Mouse (Mus musculus): Measurements from ENCODE around the gene Sptbn1. TPM values are rescaled to one million over a fixed set of nuclear protein-coding genes. Genes with fewer than 3 reads are reported as not detected.

The Sptbn1 gene
- total and polyA plus RNA-seq, 3 experiments, result 7.7 to 95.8 (median 84.1) TPM

GRCm38 (mm10) chr11:30226756-30227155 lies 41.2 kb downstream of the Sptbn1 start:
- H3K4me1 ChIP-seq (ENCODE audit: insufficient read depth, low read depth, low read length), result peaks cover 2% of the 10 kb centered on the region; the same call in 1 of the 2 replicates
- DNase-seq (ENCODE audit: low spot score) (no peak), ATAC-seq (ENCODE audit: extremely low read depth, insufficient number of reproducible peaks, low FRiP score, poor library complexity, severe bottlenecking) (no peak)
- no peaks in the 10 kb centered on the region for H3K36me3 ChIP-seq (replicated peaks)
- peaks cover 33% of the 10 kb centered on the region for H3K27me3 ChIP-seq (ENCODE audit: insufficient read depth, low read length)
- H3K4me3 ChIP-seq (ENCODE audit: low read depth, low read length), result no peak overlapping the region
- TF ChIP-seq POLR2AphosphoS5 (IDR thresholded peaks at IDR 0.05; ENCODE audit: insufficient replicate concordance, low read depth, low read length), result no peak
- TF ChIP-seq TAL1 (conservative IDR thresholded peaks at IDR 0.05; ENCODE audit: low read depth, low read length), result no peak
- TF ChIP-seq GATA1 (IDR thresholded peaks at IDR 0.05; ENCODE audit: borderline replicate concordance, low read length), result no peak
- no peak for TF ChIP-seq GATA2 (IDR thresholded peaks at IDR 0.05; ENCODE audit: borderline replicate concordance, low read depth, low read length)
- H3K9me3 ChIP-seq (replicated peaks), result no peaks in the 10 kb centered on the region

- no peak; the same call in 1 of the 2 replicates for ATAC-seq (ENCODE audit: extremely low read depth, insufficient number of reproducible peaks, low FRiP score, poor library complexity, severe bottlenecking)
- peaks cover 23% of the 10 kb centered on the region for H3K27me3 ChIP-seq (ENCODE audit: insufficient read depth, low read length)
- no peak for DNase-seq (ENCODE audit: low spot score)
- TF ChIP-seq GATA2 (IDR thresholded peaks at IDR 0.05; ENCODE audit: borderline replicate concordance, low read depth, low read length) (no peak), POLR2AphosphoS5 (IDR thresholded peaks at IDR 0.05; ENCODE audit: insufficient replicate concordance, low read depth, low read length) (no peak), TAL1 (conservative IDR thresholded peaks at IDR 0.05; ENCODE audit: low read depth, low read length) (no peak), GATA1 (IDR thresholded peaks at IDR 0.05; ENCODE audit: borderline replicate concordance, low read length) (no peak), CTCF (IDR thresholded peaks at IDR 0.05; ENCODE audit: low read depth, low read length) (no peak)
- peaks cover 2% of the 10 kb centered on the region; the same call in 1 of the 2 replicates for H3K4me1 ChIP-seq (ENCODE audit: insufficient read depth, low read depth, low read length)
- no peaks in the 10 kb centered on the region for H3K9me3 ChIP-seq (replicated peaks)
- no peak overlapping the region for H3K4me3 ChIP-seq (ENCODE audit: low read depth, low read length)
- no peaks in the 10 kb centered on the region for H3K36me3 ChIP-seq (replicated peaks)
Measured at GRCm38 (mm10) chr11:30224599-30224998, 43.4 kb downstream of the Sptbn1 start.

- peak; percentile 68 for ATAC-seq (ENCODE audit: extremely low read depth, insufficient number of reproducible peaks, low FRiP score, poor library complexity, severe bottlenecking)
- H3K4me1 ChIP-seq (ENCODE audit: insufficient read depth, low read depth, low read length), result peaks cover 2% of the 10 kb centered on the region; the same call in 1 of the 2 replicates
- H3K36me3 ChIP-seq (replicated peaks), result no peaks in the 10 kb centered on the region
- no peaks in the 10 kb centered on the region for H3K9me3 ChIP-seq (replicated peaks)
- TF ChIP-seq CTCF (IDR thresholded peaks at IDR 0.05; ENCODE audit: low read depth, low read length) (0 out of 2 replicates have a peak, but pooled peaks have one; percentile 10), GATA2 (IDR thresholded peaks at IDR 0.05; ENCODE audit: borderline replicate concordance, low read depth, low read length) (no peak), POLR2AphosphoS5 (IDR thresholded peaks at IDR 0.05; ENCODE audit: insufficient replicate concordance, low read depth, low read length) (no peak), GATA1 (IDR thresholded peaks at IDR 0.05; ENCODE audit: borderline replicate concordance, low read length) (no peak)
- H3K4me3 ChIP-seq (ENCODE audit: low read depth, low read length), result no peak overlapping the region
- H3K27me3 ChIP-seq (ENCODE audit: insufficient read depth, low read length), result peaks cover 21% of the 10 kb centered on the region
- no peak for DNase-seq (ENCODE audit: low spot score)
Measured at GRCm38 (mm10) chr11:30222636-30223035, 45.3 kb downstream of the Sptbn1 start.

- no peak for TF ChIP-seq TAL1 (conservative IDR thresholded peaks at IDR 0.05; ENCODE audit: low read depth, low read length)
- TF ChIP-seq GATA1 (IDR thresholded peaks at IDR 0.05; ENCODE audit: borderline replicate concordance, low read length), result no peak
- TF ChIP-seq POLR2AphosphoS5 (IDR thresholded peaks at IDR 0.05; ENCODE audit: insufficient replicate concordance, low read depth, low read length), result no peak
- no peak for TF ChIP-seq CTCF (IDR thresholded peaks at IDR 0.05; ENCODE audit: low read depth, low read length)
- TF ChIP-seq GATA2 (IDR thresholded peaks at IDR 0.05; ENCODE audit: borderline replicate concordance, low read depth, low read length), result no peak
- Histone ChIP-seq H3K4me3 (ENCODE audit: low read depth, low read length) (no peak overlapping the region), H3K27me3 (ENCODE audit: insufficient read depth, low read length) (peaks cover 16% of the 10 kb centered on the region), H3K36me3 (replicated peaks) (no peaks in the 10 kb centered on the region), H3K9me3 (replicated peaks) (no peaks in the 10 kb centered on the region), H3K4me1 (ENCODE audit: insufficient read depth, low read depth, low read length) (peaks cover 6% of the 10 kb centered on the region)
- DNase-seq (ENCODE audit: low spot score), result no peak
- ATAC-seq (ENCODE audit: extremely low read depth, insufficient number of reproducible peaks, low FRiP score, poor library complexity, severe bottlenecking), result no peak
Measured at GRCm38 (mm10) chr11:30221043-30221442, 46.9 kb downstream of the Sptbn1 start.

- Histone ChIP-seq H3K36me3 (replicated peaks) (no peaks in the 10 kb centered on the region), H3K27me3 (ENCODE audit: insufficient read depth, low read length) (peaks cover 26% of the 10 kb centered on the region), H3K9me3 (replicated peaks) (no peaks in the 10 kb centered on the region), H3K4me1 (ENCODE audit: insufficient read depth, low read depth, low read length) (peaks cover 4% of the 10 kb centered on the region), H3K4me3 (ENCODE audit: low read depth, low read length) (no peak overlapping the region)
- TF ChIP-seq POLR2AphosphoS5 (IDR thresholded peaks at IDR 0.05; ENCODE audit: insufficient replicate concordance, low read depth, low read length) (no peak), TAL1 (conservative IDR thresholded peaks at IDR 0.05; ENCODE audit: low read depth, low read length) (no peak), GATA2 (IDR thresholded peaks at IDR 0.05; ENCODE audit: borderline replicate concordance, low read depth, low read length) (no peak)
- DNase-seq (ENCODE audit: low spot score), result no peak
- ATAC-seq (ENCODE audit: extremely low read depth, insufficient number of reproducible peaks, low FRiP score, poor library complexity, severe bottlenecking), result no peak
Measured at GRCm38 (mm10) chr11:30218386-30218785, 49.6 kb downstream of the Sptbn1 start.

- Histone ChIP-seq H3K4me1 (ENCODE audit: insufficient read depth, low read depth, low read length) (peaks cover 4% of the 10 kb centered on the region), H3K27me3 (ENCODE audit: insufficient read depth, low read length) (peaks cover 26% of the 10 kb centered on the region), H3K36me3 (replicated peaks) (no peaks in the 10 kb centered on the region), H3K9me3 (replicated peaks) (no peaks in the 10 kb centered on the region), H3K4me3 (ENCODE audit: low read depth, low read length) (no peak overlapping the region)
- ATAC-seq (ENCODE audit: extremely low read depth, insufficient number of reproducible peaks, low FRiP score, poor library complexity, severe bottlenecking) (peak; percentile 45), DNase-seq (ENCODE audit: low spot score) (no peak)
- peak; percentile 32; the same call in 1 of the 2 replicates for TF ChIP-seq TAL1 (conservative IDR thresholded peaks at IDR 0.05; ENCODE audit: low read depth, low read length)
- no peak for TF ChIP-seq GATA1 (IDR thresholded peaks at IDR 0.05; ENCODE audit: borderline replicate concordance, low read length)
Measured at GRCm38 (mm10) chr11:30217496-30217895, 50.5 kb downstream of the Sptbn1 start.

Measured in G1E (cell line).